ENCODE assay signal across 27 mouse cellular contexts in the genomic region with DNA sequence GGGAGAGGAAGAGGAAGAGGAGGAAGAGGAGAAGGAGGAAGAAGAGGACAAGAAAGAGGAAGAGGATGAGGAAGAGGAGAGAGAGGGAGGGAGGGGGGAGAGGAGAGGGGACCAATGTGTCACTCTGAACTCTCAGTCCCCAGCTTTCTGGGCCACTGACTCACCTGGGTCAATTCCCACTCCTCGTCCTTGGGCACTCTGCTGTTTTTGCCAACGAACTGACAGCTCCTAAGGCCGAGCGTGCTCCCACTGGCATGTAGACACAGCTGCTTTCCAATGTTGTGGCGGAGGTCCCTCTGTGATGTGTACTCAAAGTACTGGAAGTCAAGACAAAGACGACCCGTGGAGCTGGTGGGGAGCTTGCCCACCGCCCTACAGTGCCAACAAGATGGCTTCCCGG. TPM values are rescaled to one million over a fixed set of nuclear protein-coding genes. Genes with fewer than 3 reads are reported as not detected.
A peak's percentile ranks its signal among the peaks of the same experiment; 100 is the strongest.
DNase-seq lines count a peak whose midpoint lies in the region; ATAC-seq and TF ChIP-seq lines count a peak whose summit lies in the region.
"Had no signal": no experiment of that assay in that cellular context is flagged by ENCODE, and none has a peak within 500 bp of the region (broad histone marks: within the 10 kb centered on the region; RNA-seq: fewer than 3 reads in every experiment).

No protein-coding gene starts in this region.

- no peaks in the 10 kb centered on the region for H3K4me1 ChIP-seq in stomach, embryonic 15.5 days
- H3K4me1 ChIP-seq in stomach, postnatal 0 days (replicated peaks; ENCODE audit: control insufficient read depth, insufficient read depth): no peaks in the 10 kb centered on the region
- peaks cover 3% of the 10 kb centered on the region; the same call in 1 of the 2 replicates for H3K4me1 ChIP-seq in liver, embryonic 12.5 days
- H3K4me1 ChIP-seq: embryonic facial prominence, embryonic 12.5 days; embryonic facial prominence, embryonic 15.5 days had no signal

- 82% methylated on average over 9 of the region's 9 CpGs for WGBS in stomach, embryonic 15.5 days
- WGBS in stomach, postnatal 0 days: 87% methylated on average over 9 of the region's 9 CpGs
- 75% methylated on average over 9 of the region's 9 CpGs for WGBS in liver, embryonic 12.5 days (ENCODE audit: insufficient replicate concordance)

- TF ChIP-seq CTCF in stomach, postnatal 0 days (IDR thresholded peaks at IDR 0.05; ENCODE audit: low read depth): no peak

- no peak overlapping the region for H3K4me2 ChIP-seq in stomach, embryonic 15.5 days
- no peak overlapping the region for H3K4me2 ChIP-seq in stomach, postnatal 0 days (replicated peaks; ENCODE audit: low read depth)
- H3K4me2 ChIP-seq in liver, embryonic 12.5 days: no peak overlapping the region
- H3K4me2 ChIP-seq: embryonic facial prominence, embryonic 12.5 days; embryonic facial prominence, embryonic 15.5 days; heart, embryonic 13.5 days; hindbrain, embryonic 14.5 days had no signal

- ATAC-seq in stomach, embryonic 15.5 days (ENCODE audit: insufficient read depth, low FRiP score, low read depth): 0 out of 2 replicates have a peak, but pooled peaks have one; percentile 41
- no peak for ATAC-seq in stomach, postnatal 0 days (ENCODE audit: low FRiP score, low TSS enrichment)
- ATAC-seq in liver, embryonic 12.5 days: no peak
- no peak for ATAC-seq in cerebellum, adult (ENCODE audit: insufficient number of reproducible peaks, low FRiP score, low TSS enrichment)
- ATAC-seq: CD4-positive, CD25-positive, alpha-beta regulatory T cell, adult 4 months; forebrain, embryonic 14.5 days; forebrain, postnatal 0 days; hindbrain, postnatal 0 days; inflammation-experienced regulatory T-cells, adult 6 months had no signal

- H3K9me3 ChIP-seq in stomach, embryonic 15.5 days: no peaks in the 10 kb centered on the region
- H3K9me3 ChIP-seq in stomach, postnatal 0 days (ENCODE audit: control insufficient read depth, low read length): no peaks in the 10 kb centered on the region; the same call in 1 of the 2 replicates
- H3K9me3 ChIP-seq in liver, embryonic 12.5 days (replicated peaks): peaks cover 10% of the 10 kb centered on the region; the same call in 1 of the 2 replicates

- H3K36me3 ChIP-seq in stomach, embryonic 15.5 days: no peaks in the 10 kb centered on the region
- H3K36me3 ChIP-seq in stomach, postnatal 0 days (ENCODE audit: control insufficient read depth, insufficient read depth, low read length): no peaks in the 10 kb centered on the region
- H3K36me3 ChIP-seq in liver, embryonic 12.5 days: no peaks in the 10 kb centered on the region
- H3K36me3 ChIP-seq: embryonic facial prominence, embryonic 12.5 days; embryonic facial prominence, embryonic 15.5 days had no signal

- H3K27me3 ChIP-seq in stomach, embryonic 15.5 days (replicated peaks): no peaks in the 10 kb centered on the region
- H3K27me3 ChIP-seq in stomach, postnatal 0 days (ENCODE audit: control insufficient read depth, insufficient read depth, low read length): no peaks in the 10 kb centered on the region
- H3K27me3 ChIP-seq in liver, embryonic 12.5 days (replicated peaks): peaks cover 4% of the 10 kb centered on the region; the same call in 1 of the 2 replicates
- H3K27me3 ChIP-seq: embryonic facial prominence, embryonic 12.5 days; embryonic facial prominence, embryonic 15.5 days had no signal

- H3K4me3 ChIP-seq in stomach, embryonic 15.5 days (replicated peaks): no peak overlapping the region
- H3K4me3 ChIP-seq in stomach, postnatal 0 days (ENCODE audit: low read depth, low read length): no peak overlapping the region
- H3K4me3 ChIP-seq in liver, embryonic 12.5 days: no peak overlapping the region
- H3K4me3 ChIP-seq: embryonic facial prominence, embryonic 12.5 days; embryonic facial prominence, embryonic 15.5 days; gastrocnemius, adult 2 months; heart, adult 2 months; heart, embryonic 10.5 days; heart, embryonic 13.5 days had no signal

- no peak for TF ChIP-seq EP300 in stomach, postnatal 0 days (optimal IDR thresholded peaks at IDR 0.05)

- H3K9ac ChIP-seq in stomach, embryonic 15.5 days: no peak overlapping the region
- H3K9ac ChIP-seq in stomach, postnatal 0 days (ENCODE audit: low read length): no peak overlapping the region
- H3K9ac ChIP-seq in liver, embryonic 12.5 days: no peak overlapping the region
- H3K9ac ChIP-seq: embryonic facial prominence, embryonic 12.5 days; embryonic facial prominence, embryonic 15.5 days; forebrain, postnatal 0 days; heart, embryonic 13.5 days; hindbrain, embryonic 14.5 days had no signal

- H3K27ac ChIP-seq in stomach, embryonic 15.5 days: no peak overlapping the region
- no peak overlapping the region for H3K27ac ChIP-seq in stomach, postnatal 0 days (replicated peaks)
- no peak overlapping the region for H3K27ac ChIP-seq in liver, embryonic 12.5 days
- H3K27ac ChIP-seq: embryonic facial prominence, embryonic 12.5 days; embryonic facial prominence, embryonic 15.5 days; gastrocnemius, adult 2 months; heart, adult 2 months; heart, embryonic 10.5 days; heart, embryonic 13.5 days; hindbrain, embryonic 14.5 days; hindbrain, postnatal 0 days had no signal

- no peak for DNase-seq in stomach, postnatal 0 days (ENCODE audit: low spot score)
- DNase-seq in adrenal gland, postnatal 10 days: peak; percentile 74
- peak; percentile 83 for DNase-seq in adrenal gland, postnatal 36 days
- DNase-seq: cerebellum, adult 11 months; cerebellum, adult 2 months; cerebellum, adult 9-11 months; cerebellum, postnatal 25 days; forebrain, postnatal 0 days; gastrocnemius, adult 2 months; gastrocnemius, postnatal 25 days; heart, adult 2 months; heart, postnatal 14 days; heart, postnatal 4 days; kidney, adult 11 months had no signal

RNA-seq across cellular contexts. Expression of a gene that starts 6.7 kb away (rescaled TPM):
- polyA plus RNA-seq in stomach, embryonic 15.5 days (2015; fragmentation: Nextera tagmentation; extraction: Ambion mirVana): 273 and 329 TPM in 2 replicates
- polyA plus RNA-seq in stomach, postnatal 0 days (2015; fragmentation: Nextera tagmentation; extraction: Ambion mirVana): 22.3 and 24.1 TPM in 2 replicates
- 10 to 100 TPM; 22.1 to 23.9 TPM for total RNA-seq in adrenal gland, postnatal 10 days (2021)
- 10 to 100 TPM; 60.2 to 64.9 TPM for total RNA-seq in adrenal gland, postnatal 36 days (2021)
- polyA plus RNA-seq in liver, embryonic 12.5 days (2016; fragmentation: Nextera tagmentation; extraction: Ambion mirVana): 8.7 and 11.0 TPM in 2 replicates
- total RNA-seq: gastrocnemius, adult 2 months; gastrocnemius, postnatal 25 days; heart, postnatal 4 days had no signal

RNA-seq across cellular contexts. Expression of a gene that starts 25.1 kb away (rescaled TPM):
- polyA plus RNA-seq in stomach, embryonic 15.5 days (2015; fragmentation: Nextera tagmentation; extraction: Ambion mirVana): 7.1 TPM in 2 replicates
- polyA plus RNA-seq in stomach, postnatal 0 days (2015; fragmentation: Nextera tagmentation; extraction: Ambion mirVana): 1.3 and 2.3 TPM in 2 replicates
- 1 to 10 TPM; 5.5 to 5.8 TPM for total RNA-seq in adrenal gland, postnatal 10 days (2021)
- total RNA-seq in adrenal gland, postnatal 36 days (2021): 1 to 10 TPM; 1.8 to 3.2 TPM
- 40.5 and 40.6 TPM in 2 replicates for polyA plus RNA-seq in liver, embryonic 12.5 days (2016; fragmentation: Nextera tagmentation; extraction: Ambion mirVana)
- polyA plus RNA-seq: C2C12 had no signal

RNA-seq across cellular contexts. Expression of a gene that starts 34.8 kb away (rescaled TPM):
- 4.0 and 4.4 TPM in 2 replicates for polyA plus RNA-seq in stomach, embryonic 15.5 days (2015; fragmentation: Nextera tagmentation; extraction: Ambion mirVana)
- 9.5 and 11.0 TPM in 2 replicates for polyA plus RNA-seq in stomach, postnatal 0 days (2015; fragmentation: Nextera tagmentation; extraction: Ambion mirVana)
- 1 to 10 TPM; 9.6 to 9.9 TPM for total RNA-seq in adrenal gland, postnatal 10 days (2021)
- 1 to 10 TPM; 4.1 to 5.9 TPM for total RNA-seq in adrenal gland, postnatal 36 days (2021)
- 0.96 and 1.3 TPM in 2 replicates for polyA plus RNA-seq in liver, embryonic 12.5 days (2016; fragmentation: Nextera tagmentation; extraction: Ambion mirVana)

RNA-seq across cellular contexts. Expression of a gene that starts 57.7 kb away (rescaled TPM):
- 37.8 and 41.9 TPM in 2 replicates for polyA plus RNA-seq in stomach, embryonic 15.5 days (2015; fragmentation: Nextera tagmentation; extraction: Ambion mirVana)
- polyA plus RNA-seq in stomach, postnatal 0 days (2015; fragmentation: Nextera tagmentation; extraction: Ambion mirVana): 94.8 and 103 TPM in 2 replicates
- total RNA-seq in adrenal gland, postnatal 10 days (2021): 10 to 100 TPM; 29.6 to 41.6 TPM
- 10 to 100 TPM; 37.5 to 49.6 TPM for total RNA-seq in adrenal gland, postnatal 36 days (2021)
- polyA plus RNA-seq in liver, embryonic 12.5 days (2016; fragmentation: Nextera tagmentation; extraction: Ambion mirVana): 10.5 and 11.4 TPM in 2 replicates
- polyA plus RNA-seq: CD4-positive, CD25-positive, alpha-beta regulatory T cell, adult 4 months had no signal

Comparison
In these comparisons a context has a peak if more than half of its experiments do, and no peak if none do; other contexts are left out.
1. RNA of a gene that starts 6.7 kb away (polyA plus RNA-seq): 273 to 329 TPM in stomach, embryonic 15.5 days; 22.3 to 24.1 TPM in stomach, postnatal 0 days and 8.7 to 11.0 TPM in liver, embryonic 12.5 days; every median in the first group is over 10 times any median in the second.